Mouse (Mus musculus) stomach, postnatal 0 days (tissue): ENCODE data around the gene Igf2r. TPM values are rescaled to one million over a fixed set of nuclear protein-coding genes. Genes with fewer than 3 reads are reported as not detected.

Source experiments
- ATAC-seq: fragments of 200-750 bp; cut with Nextera tagmentation; 2 replicates; pipeline ENCODE4 v1.8.0; 2017; ENCODE audit not compliant: low FRiP score, low TSS enrichment
- DNase-seq: peaks from one replicate; pipeline ENCODE4 v3.0.0-alpha.2; 2016; ENCODE audit warnings: low spot score
- H3K27ac ChIP-seq: fragments of 300-500 bp; sonication (generic); replicated peaks from 2 replicates; pipeline ENCODE4 v1.5.1; 2014; ENCODE audit warnings: mild to moderate bottlenecking, control low read depth
- H3K27me3 ChIP-seq: fragments of 300-500 bp; sonication (generic); 2 replicates; pipeline ENCODE4 v1.6.1; 2014; ENCODE audit warnings: low read length; ENCODE audit not compliant: control insufficient read depth, insufficient read depth
- H3K36me3 ChIP-seq: fragments of 300-500 bp; sonication (generic); 2 replicates; pipeline ENCODE4 v1.6.1; 2014; ENCODE audit warnings: low read length, mixed read lengths; ENCODE audit not compliant: control insufficient read depth, insufficient read depth
- H3K4me1 ChIP-seq: fragments of 300-500 bp; sonication (generic); replicated peaks from 2 replicates; pipeline ENCODE4 v1.6.1; 2014; ENCODE audit warnings: antibody characterized with exemption; ENCODE audit not compliant: control insufficient read depth, insufficient read depth
- H3K4me2 ChIP-seq: fragments of 300-500 bp; sonication (generic); replicated peaks from 2 replicates; pipeline ENCODE4 v1.6.1; 2014; ENCODE audit warnings: low read depth, mild to moderate bottlenecking, control low read depth, moderate library complexity
- H3K4me3 ChIP-seq: fragments of 300-500 bp; sonication (generic); 2 replicates; pipeline ENCODE4 v1.5.1; 2014; ENCODE audit warnings: low read depth, low read length, control low read depth
- H3K9ac ChIP-seq: fragments of 300-500 bp; sonication (generic); 2 replicates; pipeline ENCODE4 v1.6.1; 2014; ENCODE audit warnings: mild to moderate bottlenecking, low read length, control low read depth, mixed read lengths
- H3K9me3 ChIP-seq: fragments of 300-500 bp; sonication (generic); 2 replicates; pipeline ENCODE4 v1.6.1; 2016; ENCODE audit warnings: low read length; ENCODE audit not compliant: control insufficient read depth
- CTCF ChIP-seq: IDR thresholded peaks from 2 replicates; pipeline ENCODE4 v1.5.1; 2016; ENCODE audit warnings: antibody characterized with exemption, low read depth, mild to moderate bottlenecking, moderate library complexity
- EP300 ChIP-seq: optimal IDR thresholded peaks from 2 replicates; pipeline ENCODE3; 2016; ENCODE audit warnings: antibody characterized with exemption
- WGBS: fragments of 180-500 bp; shearing (Covaris S2); extraction: QIAGEN DNeasy Blood & Tissue Kit; methylation state at CpG from one replicate; pipeline ENCODE4 v1.1.7; 2014; 5-methylcytosine and 5-hydroxymethylcytosine counted together
- polyA plus RNA-seq: library from polyadenylated mRNA; unstranded; fragments of >200 nt; fragmentation: Nextera tagmentation; extraction: Ambion mirVana; gene quantifications from 2 replicates; pipeline ENCODE4 v1.2.1, GENCODE M21; 2015

Gene Igf2r
- polyA plus RNA-seq, 1 experiment from 2014 or later, result 9.6 TPM

DNA sequence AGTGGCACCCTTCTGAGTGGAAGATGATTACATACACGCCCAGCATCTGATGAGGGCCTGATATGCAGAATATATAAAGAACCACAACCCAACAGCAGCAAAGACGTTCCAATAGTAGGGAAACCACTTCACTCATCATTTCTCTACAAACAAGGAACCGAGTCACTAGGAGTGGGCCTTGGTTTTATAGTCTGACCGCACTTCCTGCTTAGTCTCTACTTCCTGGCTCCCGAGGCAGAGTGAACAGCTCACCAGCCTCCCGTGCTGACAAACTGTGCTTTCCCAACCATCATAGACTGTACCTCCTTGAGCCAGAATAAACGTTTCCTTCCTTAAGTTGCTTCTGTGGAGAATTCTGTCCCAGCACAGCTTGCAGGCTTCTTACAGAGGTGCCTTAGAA lies 113.6 kb downstream of the Igf2r start:
- 58% methylated on average over 7 of the region's 7 CpGs for WGBS
- no peak for ATAC-seq
- Histone ChIP-seq H3K4me2 (no peak overlapping the region), H3K4me1 (no peaks in the 10 kb centered on the region), H3K36me3 (no peaks in the 10 kb centered on the region), H3K27me3 (no peaks in the 10 kb centered on the region), H3K9ac (no peak overlapping the region), H3K27ac (no peak overlapping the region), H3K9me3 (no peaks in the 10 kb centered on the region), H3K4me3 (no peak overlapping the region)
- DNase-seq, result no peak
- TF ChIP-seq CTCF, result no peak
- TF ChIP-seq EP300, result no peak

- ATAC-seq (no peak), DNase-seq (no peak)
- Histone ChIP-seq H3K9me3 (no peaks in the 10 kb centered on the region), H3K27ac (no peak overlapping the region), H3K27me3 (no peaks in the 10 kb centered on the region), H3K9ac (no peak overlapping the region), H3K36me3 (no peaks in the 10 kb centered on the region), H3K4me1 (no peaks in the 10 kb centered on the region), H3K4me2 (no peak overlapping the region), H3K4me3 (no peak overlapping the region)
- no peak for TF ChIP-seq EP300
- TF ChIP-seq CTCF, result no peak
- WGBS, result 73% methylated on average over 3 of the region's 3 CpGs
These were observed 115.4 kb downstream of the Igf2r start for GRCm38 (mm10) chr17:12654061-12654460.

DNA sequence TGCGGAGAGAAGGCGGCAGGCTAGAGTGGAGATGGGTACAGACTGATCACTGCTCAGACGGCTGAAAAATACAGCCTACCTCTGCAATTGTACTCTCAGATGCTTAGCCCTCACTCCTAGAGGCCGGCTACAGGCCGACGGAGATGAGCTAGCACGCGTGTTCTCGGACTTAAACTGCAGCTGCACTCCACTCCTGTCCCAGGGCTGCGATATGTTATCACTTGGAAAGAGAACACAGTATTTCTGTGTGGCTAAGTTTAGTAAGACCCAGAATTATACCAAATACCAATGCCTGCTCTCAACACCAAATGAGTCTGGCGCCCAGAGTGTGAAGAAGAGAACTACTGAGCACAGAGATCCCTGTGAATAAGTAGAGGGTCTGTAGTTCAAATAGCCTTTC lies 116.9 kb downstream of the Igf2r start:
- 90% methylated on average over 11 of the region's 11 CpGs for WGBS
- Histone ChIP-seq H3K9me3 (no peaks in the 10 kb centered on the region), H3K9ac (no peak overlapping the region), H3K27me3 (no peaks in the 10 kb centered on the region), H3K4me2 (no peak overlapping the region), H3K4me1 (no peaks in the 10 kb centered on the region), H3K4me3 (no peak overlapping the region), H3K36me3 (no peaks in the 10 kb centered on the region), H3K27ac (no peak overlapping the region)
- DNase-seq, result no peak
- no peak for ATAC-seq
- TF ChIP-seq EP300, result no peak
- TF ChIP-seq CTCF, result no peak

- no peak overlapping the region for H3K4me3 ChIP-seq
- no peaks in the 10 kb centered on the region for H3K36me3 ChIP-seq
- TF ChIP-seq CTCF (no peak), EP300 (no peak)
- H3K9me3 ChIP-seq, result no peaks in the 10 kb centered on the region
- no peak overlapping the region for H3K4me2 ChIP-seq
- H3K27ac ChIP-seq, result peak overlapping the region; percentile 14; the same call in 1 of the 2 replicates
- H3K27me3 ChIP-seq, result no peaks in the 10 kb centered on the region
- DNase-seq, result no peak
- H3K9ac ChIP-seq, result no peak overlapping the region
- no peaks in the 10 kb centered on the region for H3K4me1 ChIP-seq
- WGBS, result 70% methylated on average over 5 of the region's 5 CpGs
- no peak for ATAC-seq
These were observed 124.0 kb downstream of the Igf2r start for GRCm38 (mm10) chr17:12645461-12645860.

DNA sequence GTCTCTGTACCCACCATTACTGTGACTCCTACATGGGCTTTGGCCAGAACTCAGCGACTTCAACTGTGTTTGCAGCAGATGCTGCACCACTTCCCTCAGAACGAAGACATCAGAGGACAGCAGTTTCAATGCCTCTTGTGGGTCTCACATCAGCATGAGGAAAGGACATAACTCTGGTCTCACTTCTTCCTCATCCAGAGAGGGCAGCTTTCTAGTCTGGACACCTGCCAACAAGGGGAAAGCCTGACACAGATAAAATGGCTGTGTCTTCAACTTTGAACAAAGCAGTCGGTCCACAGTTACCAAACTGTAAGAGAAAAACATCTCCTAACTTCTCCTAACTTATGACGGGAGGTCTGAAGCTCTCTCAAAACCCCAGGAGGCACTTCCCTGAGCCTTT lies 128.4 kb downstream of the Igf2r start:
- no peak overlapping the region for H3K4me2 ChIP-seq
- no peak overlapping the region for H3K4me3 ChIP-seq
- H3K4me1 ChIP-seq, result no peaks in the 10 kb centered on the region
- TF ChIP-seq EP300, result no peak
- no peak for TF ChIP-seq CTCF
- WGBS, result 64% methylated on average over 4 of the region's 4 CpGs
- no peaks in the 10 kb centered on the region for H3K27me3 ChIP-seq
- no peak overlapping the region for H3K9ac ChIP-seq
- ATAC-seq (no peak), DNase-seq (no peak)
- H3K27ac ChIP-seq, result no peak overlapping the region
- H3K9me3 ChIP-seq, result no peaks in the 10 kb centered on the region
- H3K36me3 ChIP-seq, result no peaks in the 10 kb centered on the region

DNA sequence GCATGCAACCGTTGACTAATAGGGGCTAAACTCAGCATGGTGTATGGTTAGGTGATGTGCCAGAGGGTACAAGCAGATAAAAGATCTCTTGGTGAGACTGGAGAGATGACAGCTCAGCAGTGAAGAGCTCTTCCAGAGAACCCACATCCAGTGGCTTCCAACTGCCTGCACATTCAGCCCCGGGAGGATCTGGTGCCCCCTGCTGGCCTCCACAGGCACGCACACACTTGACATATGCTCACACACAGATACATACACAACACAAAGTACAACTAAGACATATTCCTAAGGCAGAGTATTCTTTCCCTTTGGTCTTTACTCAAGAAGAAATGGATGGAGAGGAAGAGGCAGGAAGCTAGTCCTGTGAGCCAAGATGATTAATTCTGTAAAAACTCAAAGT lies 129.9 kb downstream of the Igf2r start:
- TF ChIP-seq CTCF, result 0 out of 2 replicates have a peak, but pooled peaks have one; percentile 7
- TF ChIP-seq EP300, result no peak
- no peak overlapping the region for H3K4me3 ChIP-seq
- ATAC-seq, result no peak
- no peak overlapping the region for H3K4me2 ChIP-seq
- no peaks in the 10 kb centered on the region for H3K4me1 ChIP-seq
- no peaks in the 10 kb centered on the region for H3K36me3 ChIP-seq
- H3K27me3 ChIP-seq, result no peaks in the 10 kb centered on the region
- no peak overlapping the region for H3K9ac ChIP-seq
- H3K27ac ChIP-seq, result no peak overlapping the region
- WGBS, result 92% methylated on average over 3 of the region's 3 CpGs
- no peak for DNase-seq
- no peaks in the 10 kb centered on the region for H3K9me3 ChIP-seq
